Mouse (Mus musculus) embryonic stem cell, embryonic (primary cell): ENCODE results near the gene Smc5.

ENCODE experiments used
- CTCF ChIA-PET, 4 experiments: fragments of 300-600 bp in 2 of 4; fragments of 350-600 bp in 2 of 4; sonication (Branson Sonifier 250); formaldehyde crosslinking; loops; one replicate each; lab custom pipeline; 2022; ENCODE audit warnings: inconsistent platforms in 2 of 4; lab: Charles Lee
- POLR2A ChIA-PET, 4 experiments: fragments of 300-600 bp in 2 of 4; fragments of 350-600 bp in 2 of 4; sonication (Branson Sonifier 250); formaldehyde crosslinking; loops; one replicate each; lab custom pipeline; 2022; ENCODE audit warnings: antibody characterized with exemption in 4 of 4, inconsistent platforms in 1 of 4; lab: Charles Lee

Smc5 gene

DNA sequence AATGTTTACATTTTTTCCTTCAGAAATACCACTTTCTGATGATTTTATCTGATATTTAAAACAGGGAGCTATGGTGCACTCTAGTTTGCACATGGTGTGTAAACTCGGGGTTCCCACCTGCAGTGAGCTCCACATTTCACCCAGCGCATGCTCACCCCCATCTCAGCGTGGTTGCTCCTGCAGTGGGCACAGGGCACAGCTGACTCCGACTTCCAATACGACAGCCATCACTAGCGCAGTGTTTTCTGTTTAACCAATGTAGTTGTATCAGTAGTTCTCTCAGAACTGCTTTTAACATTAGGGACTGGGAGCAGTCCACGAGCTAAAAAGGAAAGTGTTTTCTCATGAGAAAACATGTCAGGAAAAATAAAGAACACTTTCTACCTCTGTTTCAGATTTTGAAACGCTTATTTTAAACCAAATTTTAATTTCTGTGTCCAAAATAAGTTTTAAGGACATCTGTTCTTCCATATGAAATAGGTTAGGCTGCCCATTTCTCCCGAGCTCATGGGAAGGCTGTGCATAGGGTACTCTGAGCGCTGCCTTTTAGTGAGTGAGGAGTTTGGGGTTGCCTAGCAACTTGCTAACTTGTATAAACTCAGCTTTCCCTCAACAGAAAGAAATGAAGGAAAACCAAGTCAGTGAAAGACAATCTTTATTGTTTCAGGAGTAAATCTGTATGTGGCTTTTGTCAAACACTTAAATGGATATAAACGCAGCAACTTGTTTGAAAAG, 107.0 kb downstream of the Smc5 start:
- POLR2A ChIA-PET = interaction anchor here (0.5 to 25.4 kb wide), 35 partner anchors 6 to 1385 kb away, joined by 3 to 738 read pairs (median 5); partner anchors contain the start of gene Klf9 (in 2 of the 4)
- CTCF ChIA-PET = interaction anchor here in 3 of 4 experiments (0.7 to 0.8 kb wide), 3 partner anchors 91 to 251 kb away, joined by 3 to 4 read pairs (median 3); no protein-coding TSS in a partner anchor

GRCm38 (mm10) chr19:23164651-23165240, 109.0 kb downstream of the Smc5 start:
- ChIA-PET CTCF (no interaction called here), POLR2A (interaction anchor here in 3 of 4 experiments (0.6 to 25.4 kb wide), 9 partner anchors 9 to 146 kb away, joined by 3 to 738 read pairs (median 4); partner anchors contain the start of gene Klf9 (in 2 of the 3))

GRCm38 (mm10) chr19:23163361-23163760, 110.3 kb downstream of the Smc5 start:
- ChIA-PET POLR2A (interaction anchor here (0.5 to 25.4 kb wide), 41 partner anchors 7 to 327 kb away, joined by 3 to 738 read pairs (median 4); partner anchors contain the start of gene Klf9 (in 2 of the 4)), CTCF (interaction anchor here in 2 of 4 experiments (0.9 to 1.2 kb wide), 2 partner anchors 12 to 148 kb away, joined by 3 to 4 read pairs; no protein-coding TSS in a partner anchor)

DNA sequence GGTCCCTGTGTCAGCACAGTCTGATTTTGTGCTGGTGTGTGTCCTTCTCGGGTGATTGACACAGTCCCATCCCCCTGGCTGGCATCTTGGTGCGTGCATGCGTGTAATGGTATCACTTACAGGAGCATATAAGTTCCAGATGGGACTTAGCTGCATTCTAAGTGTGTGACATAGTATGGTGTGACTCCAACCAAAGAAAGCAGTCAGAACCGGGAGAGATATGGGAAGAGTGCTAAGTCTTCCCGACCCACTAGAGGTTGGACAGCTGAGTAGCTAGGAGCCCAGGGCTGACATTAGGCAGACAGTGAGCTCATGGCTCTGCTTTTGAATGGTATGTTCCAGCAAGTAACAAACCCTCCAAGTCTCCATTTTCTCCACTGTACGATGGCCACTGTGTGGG, 110.8 kb downstream of the Smc5 start:
- ChIA-PET POLR2A (interaction anchor here (0.5 to 25.4 kb wide), 49 partner anchors 7 to 199 kb away, joined by 3 to 738 read pairs (median 5); partner anchors contain the start of gene Klf9 (in 2 of the 4)), CTCF (interaction anchor here in 2 of 4 experiments (0.9 to 1.2 kb wide), 3 partner anchors 10 to 147 kb away, joined by 3 to 4 read pairs (median 3); no protein-coding TSS in a partner anchor)

- CTCF ChIA-PET = interaction anchor here in 3 of 4 experiments (0.5 to 0.9 kb wide), 4 partner anchors 10 to 337 kb away, joined by 3 read pairs; no protein-coding TSS in a partner anchor
- POLR2A ChIA-PET = interaction anchor here in 3 of 4 experiments (0.6 to 25.4 kb wide), 47 partner anchors 8 to 174 kb away, joined by 3 to 738 read pairs (median 5); partner anchors contain the start of gene Klf9 (in 2 of the 3)
Observed at GRCm38 (mm10) chr19:23162387-23162809, 111.3 kb downstream of the Smc5 start.

DNA sequence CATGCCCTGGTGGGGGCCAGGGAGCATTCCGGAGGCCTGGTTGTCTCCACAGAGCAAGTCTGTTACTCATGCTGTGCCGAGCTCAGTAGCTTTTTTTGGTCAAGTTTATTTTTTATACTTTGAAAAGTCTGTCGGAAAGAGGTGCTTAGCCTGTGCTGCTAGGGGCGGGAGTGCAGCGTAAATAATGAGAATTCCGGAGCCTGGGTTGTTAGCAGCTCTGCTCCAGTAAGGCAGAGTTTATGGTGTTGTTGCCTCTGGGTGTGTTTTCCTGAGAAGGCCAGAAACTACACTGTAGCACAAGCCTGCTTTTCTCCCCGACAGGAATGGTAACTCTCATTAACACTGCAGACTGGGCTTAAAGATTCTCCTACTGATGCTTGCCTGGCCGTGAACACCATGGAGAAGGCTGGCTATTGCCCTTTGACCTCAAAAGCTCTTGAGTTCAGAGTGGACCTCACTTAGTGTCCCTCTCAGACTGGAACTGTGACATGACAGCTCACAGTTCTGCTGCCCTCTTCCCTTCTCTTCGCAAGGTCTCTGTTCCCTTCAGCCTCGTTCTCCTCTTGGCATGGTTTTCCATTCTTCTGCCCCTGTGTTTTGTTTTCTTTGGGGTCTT, 113.8 kb downstream of the Smc5 start:
- ChIA-PET POLR2A (interaction anchor here (0.5 to 25.4 kb wide), 38 partner anchors 8 to 244 kb away, joined by 3 to 738 read pairs (median 4); partner anchors contain the start of gene Klf9 (in 2 of the 4)), CTCF (interaction anchor here in 3 of 4 experiments (0.6 to 1.0 kb wide), 3 partner anchors 13 to 144 kb away, joined by 3 to 9 read pairs (median 3); no protein-coding TSS in a partner anchor)
